Mouse (Mus musculus) right cerebral cortex, postnatal 4 days (tissue): ENCODE results near the gene Gm29427.

Source experiments
- DNase-seq: peaks from one replicate; pipeline ENCODE4 v3.0.0-alpha.2; 2022

Gm29427 gene

DNA sequence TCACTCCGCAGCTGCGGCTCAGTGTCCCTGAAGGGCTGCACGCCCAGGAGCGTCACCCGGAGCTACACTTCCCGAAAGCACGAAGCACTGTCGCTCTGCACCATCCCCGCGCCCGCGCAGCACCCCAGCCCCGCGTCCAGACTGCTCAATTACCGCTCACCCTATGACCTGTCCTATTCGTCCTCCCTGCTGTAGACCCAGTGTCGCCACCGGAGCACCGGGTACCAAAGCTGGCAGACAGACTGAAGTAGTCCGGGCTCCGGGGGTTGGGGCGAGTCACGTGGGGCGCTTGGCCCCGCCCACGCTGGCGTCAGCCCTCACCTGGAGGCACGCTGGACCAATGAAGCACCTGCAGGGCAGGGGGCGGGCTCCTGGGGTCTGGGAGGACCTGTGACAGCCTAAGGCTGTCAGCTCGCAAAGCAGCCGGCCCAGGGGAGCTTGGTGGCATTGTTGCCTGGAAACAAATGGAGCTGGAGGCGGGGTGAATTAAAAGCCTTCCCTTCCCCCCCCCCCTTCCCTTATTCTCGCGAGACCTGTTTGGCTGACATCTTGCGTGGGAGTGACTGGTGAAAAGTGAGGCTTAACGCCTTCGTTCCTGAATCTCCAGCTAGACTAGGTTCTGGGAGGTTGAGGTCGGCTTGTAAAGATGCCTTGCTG lies at the start of gene Gm29427:
TSS of gene Gm29427 (minus strand) at position 239 of the 657 bp plus-strand sequence.
- peak; percentile 86 for DNase-seq

- DNase-seq: no peak
These were observed 48.4 kb upstream of the Gm29427 start for GRCm38 (mm10) chr1:130764027-130764461.

- no peak for DNase-seq
These were observed 46.6 kb upstream of the Gm29427 start for GRCm38 (mm10) chr1:130762045-130762760.

DNA sequence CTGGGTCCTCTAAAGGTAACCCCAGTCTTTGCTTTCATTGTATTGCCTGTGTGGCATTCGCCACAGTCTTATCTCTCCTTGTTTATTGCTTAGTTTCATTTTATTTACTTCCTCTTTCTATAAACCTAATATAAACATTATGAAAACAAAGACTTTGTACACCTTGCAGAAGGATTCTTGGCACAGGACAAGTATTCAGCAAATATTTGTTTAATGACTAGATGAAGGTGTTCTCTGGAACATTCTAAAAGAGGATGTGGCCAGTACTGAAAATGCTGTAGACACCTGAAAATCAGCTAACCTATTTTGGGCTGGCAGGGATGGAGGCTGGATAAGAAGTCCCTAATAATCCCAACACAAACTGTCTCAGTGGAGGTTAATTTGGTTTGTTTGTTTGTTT lies 46.0 kb upstream of the Gm29427 start:
- no peak for DNase-seq

DNA sequence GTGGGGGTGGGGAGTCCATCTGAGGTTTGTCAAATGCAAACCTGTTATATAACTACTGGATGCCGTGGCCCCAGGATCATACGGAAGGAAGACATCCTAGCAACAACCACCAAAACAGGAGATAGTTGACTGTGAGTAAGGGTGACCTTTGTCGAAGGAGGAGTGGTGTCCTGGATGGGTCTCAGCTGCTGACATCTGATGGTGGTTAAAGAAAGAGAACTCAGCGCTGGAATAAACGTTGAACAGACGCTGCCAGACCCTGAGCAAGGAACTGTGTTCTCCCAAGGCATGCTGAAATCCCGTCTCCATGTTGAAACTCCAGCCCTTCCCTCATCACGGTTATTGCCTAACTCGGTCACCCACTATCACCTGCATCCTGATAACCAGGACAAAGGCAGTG lies 44.1 kb upstream of the Gm29427 start:
- no peak for DNase-seq

DNA sequence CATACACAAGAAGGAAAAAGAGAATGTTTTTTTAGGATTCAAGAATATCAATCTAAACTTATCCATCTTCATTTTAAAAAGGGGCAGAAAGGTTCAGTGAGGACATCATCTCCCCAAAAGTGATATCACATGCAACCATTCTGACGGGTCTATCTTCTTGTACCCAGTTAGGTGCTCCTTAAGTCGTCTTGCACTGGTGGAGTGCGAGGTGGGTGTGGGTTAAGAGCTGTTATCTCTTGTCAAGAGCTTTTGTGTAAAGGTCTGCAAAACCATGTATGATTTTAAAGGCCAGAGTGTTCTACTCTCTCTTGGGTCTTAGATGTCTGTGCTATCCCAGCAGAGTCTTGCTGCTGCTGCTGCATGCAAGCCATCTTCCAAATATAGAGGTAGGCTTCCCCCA lies 31.2 kb upstream of the Gm29427 start:
- DNase-seq: no peak

- DNase-seq: no peak
These were observed 30.0 kb upstream of the Gm29427 start for GRCm38 (mm10) chr1:130745591-130745990.

DNA sequence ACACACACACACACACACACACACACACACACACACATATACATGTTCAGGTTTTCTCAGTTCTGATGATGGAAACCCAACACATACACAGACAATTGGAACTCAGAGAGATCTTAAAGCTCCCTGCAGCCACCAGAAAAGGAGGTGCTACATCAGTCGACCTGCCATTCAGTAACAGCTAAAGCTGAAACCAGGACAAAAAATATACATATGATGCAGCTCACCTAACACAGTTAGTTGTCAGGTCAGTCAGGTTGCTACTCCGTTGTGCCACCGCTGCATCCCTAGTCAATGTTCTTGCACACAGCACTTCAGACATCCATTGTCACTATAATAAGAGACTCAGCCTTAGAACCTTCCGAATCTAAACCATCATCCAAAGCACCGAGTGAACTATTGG lies 29.4 kb upstream of the Gm29427 start:
- no peak for DNase-seq

DNA sequence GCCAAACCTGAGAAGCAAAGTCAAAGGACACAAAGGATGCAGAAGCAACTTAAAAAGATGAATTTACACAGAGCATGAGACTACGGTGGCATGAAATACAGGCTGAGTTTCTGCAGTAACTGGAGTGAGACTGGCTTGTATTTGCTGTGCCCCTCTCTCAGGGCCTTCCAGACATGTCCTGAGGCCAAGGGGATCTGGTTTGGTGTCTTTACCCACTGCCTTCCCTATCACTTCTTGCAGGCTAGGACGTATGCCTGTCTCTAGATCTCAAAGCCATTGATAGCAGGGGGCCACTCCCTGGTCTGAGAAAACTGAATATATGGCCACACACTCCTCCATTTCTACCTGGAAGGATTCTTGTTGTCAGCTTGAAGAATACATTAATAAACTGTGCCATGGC lies 28.6 kb upstream of the Gm29427 start:
- no peak for DNase-seq

- DNase-seq: no peak
These were observed 28.2 kb upstream of the Gm29427 start for GRCm38 (mm10) chr1:130743775-130744174.

- DNase-seq: no peak
These were observed 26.6 kb upstream of the Gm29427 start for GRCm38 (mm10) chr1:130742201-130742600.

DNA sequence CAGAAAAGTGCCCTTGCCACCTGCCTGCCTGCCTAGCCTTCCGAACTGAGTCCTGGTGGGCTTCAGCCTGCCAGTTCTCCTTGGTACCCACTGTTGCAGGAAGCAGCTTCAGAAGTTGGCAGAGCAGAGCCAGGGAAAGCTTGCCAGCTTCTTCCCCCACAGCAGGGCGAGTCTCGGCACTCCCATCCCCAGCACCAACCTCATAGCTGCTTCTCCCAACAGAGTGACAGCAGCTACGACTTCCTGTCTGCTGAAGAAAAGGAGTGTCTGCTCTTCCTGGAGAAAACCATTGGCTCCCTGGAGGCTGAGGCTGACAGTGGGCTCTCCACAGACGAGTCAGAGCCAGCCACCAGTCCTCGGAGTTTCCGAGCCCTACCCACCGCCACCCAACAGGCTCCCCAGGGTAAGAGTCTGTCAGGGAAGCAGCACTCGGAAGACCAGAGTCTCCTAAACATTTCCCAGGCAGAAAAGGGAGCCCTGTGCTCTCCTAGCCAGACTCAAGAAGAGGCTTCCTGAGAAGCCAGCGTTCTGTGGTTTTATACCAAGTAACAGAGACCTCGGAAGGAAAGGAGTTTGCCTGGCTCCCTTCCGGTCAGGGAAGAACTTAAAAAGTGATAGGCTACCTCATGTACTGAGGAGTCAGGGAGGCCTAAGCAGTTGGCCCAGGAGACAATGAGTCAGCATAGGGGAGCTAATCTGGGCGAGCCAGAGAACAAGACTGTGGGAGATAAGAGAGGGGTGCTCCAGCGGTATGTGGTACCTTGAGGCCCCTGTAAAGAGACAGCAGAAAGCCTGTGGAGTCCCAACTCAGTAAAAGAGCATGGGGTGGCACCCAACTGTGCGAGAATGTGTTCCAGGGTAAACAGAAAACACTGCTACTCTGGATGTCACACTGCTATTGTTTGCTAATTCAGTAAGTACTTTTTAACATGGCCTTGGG lies 25.5 kb upstream of the Gm29427 start:
- peak; percentile 19 for DNase-seq

DNA sequence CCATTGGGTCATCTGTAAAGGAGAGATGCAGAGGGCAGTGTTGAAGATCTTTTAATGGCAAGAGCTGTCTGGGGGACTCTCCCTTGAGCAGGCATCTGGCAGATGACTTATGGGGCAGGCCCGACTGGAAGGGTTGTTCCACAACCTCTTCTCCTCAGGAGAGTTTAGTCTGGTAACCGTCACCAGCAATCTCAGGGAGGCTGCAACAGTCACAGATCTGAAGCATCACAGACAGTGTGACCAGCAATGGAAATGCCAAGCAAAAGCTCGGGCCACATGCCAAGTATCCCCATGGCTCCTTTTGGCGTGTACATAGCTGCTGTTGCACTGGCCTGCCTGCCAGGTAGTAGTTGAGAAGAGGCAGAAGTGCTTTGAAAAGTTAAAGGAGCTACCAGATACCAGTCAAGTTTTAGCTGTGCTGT lies 24.6 kb upstream of the Gm29427 start:
- DNase-seq: peak; percentile 29

DNA sequence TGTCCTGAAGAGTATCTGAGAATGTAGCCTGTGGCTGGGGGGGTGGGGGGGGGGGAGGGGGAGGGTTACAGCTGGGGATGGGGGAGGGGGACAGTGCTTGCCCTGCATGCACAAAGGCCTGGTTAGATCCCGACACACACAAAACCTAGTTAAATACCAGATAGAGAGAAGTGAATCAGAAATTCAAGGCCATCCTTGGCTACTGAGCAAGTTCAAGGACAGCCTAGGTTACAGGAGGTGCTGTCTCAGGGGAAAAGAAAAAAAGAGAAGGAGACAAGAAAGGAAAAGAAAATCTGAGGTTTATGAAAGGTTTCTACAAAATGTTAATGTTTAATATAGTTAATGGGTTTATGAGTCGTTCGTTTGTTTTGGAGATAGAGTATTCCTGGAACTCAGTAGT lies 24.0 kb upstream of the Gm29427 start:
- DNase-seq: no peak

DNA sequence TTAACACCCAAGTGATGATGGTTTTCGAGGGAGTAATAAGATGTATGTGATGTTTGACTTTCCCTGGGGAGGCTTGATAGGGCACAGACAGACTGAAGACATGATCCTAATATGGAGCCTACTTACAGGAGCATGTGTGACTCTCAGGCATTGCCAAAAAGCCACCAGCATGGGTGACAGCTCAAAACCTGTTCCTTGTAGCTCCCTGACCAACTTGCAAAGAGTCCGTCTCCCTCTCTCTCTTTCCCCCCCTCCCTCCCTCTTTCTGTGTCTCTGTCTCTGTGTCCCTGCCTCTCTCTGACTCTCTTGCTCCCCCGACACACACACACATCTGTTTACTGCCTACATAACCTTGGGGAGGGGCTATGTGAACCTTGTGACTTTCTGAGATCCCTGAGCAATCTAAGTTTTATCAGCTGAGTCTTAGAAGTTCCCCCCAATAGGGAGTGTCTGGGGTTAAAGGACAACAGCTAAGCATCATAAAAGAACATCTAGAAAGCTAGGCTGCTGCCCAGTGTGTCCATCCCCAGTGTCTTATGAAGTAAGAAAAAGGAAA lies 23.0 kb upstream of the Gm29427 start:
- no peak for DNase-seq

DNA sequence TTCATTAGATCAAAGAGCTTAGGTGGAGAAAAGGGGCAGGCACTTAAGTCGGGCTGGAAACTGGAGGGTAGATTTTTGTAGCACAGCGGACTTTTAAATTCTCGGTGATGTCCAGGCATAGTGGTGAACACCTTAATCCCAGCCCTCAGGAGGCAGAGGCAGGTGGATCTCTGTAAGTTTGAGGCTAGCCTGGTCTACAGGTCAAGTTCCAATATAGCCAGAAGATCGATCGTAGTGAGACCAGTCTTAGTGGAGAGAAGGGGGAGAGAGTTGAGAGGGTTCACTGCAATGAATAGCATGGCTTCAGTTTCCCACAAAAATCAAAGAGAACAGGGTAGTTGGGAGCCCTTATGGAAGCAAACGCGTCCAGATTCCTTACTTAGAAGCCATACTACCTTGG lies 22.3 kb upstream of the Gm29427 start:
- DNase-seq: no peak

- no peak for DNase-seq
These were observed 21.8 kb upstream of the Gm29427 start for GRCm38 (mm10) chr1:130737411-130737881.

DNA sequence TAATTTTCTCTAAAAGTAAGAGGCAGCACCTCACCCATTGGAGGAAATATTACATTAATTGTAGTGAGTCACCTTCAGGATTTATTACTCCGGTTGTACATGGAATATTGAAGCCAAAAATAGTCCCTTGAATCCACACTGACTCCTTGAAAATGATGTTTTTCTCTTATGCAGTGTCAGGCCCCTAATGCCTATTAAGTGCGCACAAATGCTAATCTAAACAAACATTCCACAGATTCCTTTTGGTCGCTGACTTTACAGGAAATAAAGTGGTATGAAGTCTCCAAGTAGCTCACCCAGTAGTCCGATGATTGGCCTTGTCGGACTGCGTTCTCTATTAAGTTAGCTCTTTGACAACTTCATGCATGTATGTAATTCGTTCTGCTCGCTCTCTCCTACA lies 19.3 kb upstream of the Gm29427 start:
- DNase-seq: no peak

GRCm38 (mm10) chr1:130734452-130734851 lies 18.9 kb upstream of the Gm29427 start:
- no peak for DNase-seq

GRCm38 (mm10) chr1:130733671-130734070 lies 18.1 kb upstream of the Gm29427 start:
- DNase-seq: no peak

- DNase-seq: no peak
These were observed 17.4 kb upstream of the Gm29427 start for GRCm38 (mm10) chr1:130732706-130733658.
